Mouse (Mus musculus) layer of hippocampus, adult 9-11 months (tissue): ENCODE results near the gene Hist1h2bj.

Experiments used
- DNase-seq: peaks from one replicate; pipeline ENCODE4 v3.0.0; 2022

The Hist1h2bj gene

GRCm38 (mm10) chr13:22042568-22043502 lies at the start of gene Hist1h2bj, which contains the start of gene Hist1h2ag:
Gene Hist1h2bj (plus strand): TSS chr13:22043214.
Gene Hist1h2ag (minus strand): TSS chr13:22042944.
- peak; percentile 96 for DNase-seq

GRCm38 (mm10) chr13:21993957-21994738 lies 48.9 kb upstream of the Hist1h2bj start:
- DNase-seq, result no peak

- DNase-seq, result no peak
Measured at GRCm38 (mm10) chr13:21994896-21995295, 48.1 kb upstream of the Hist1h2bj start.

GRCm38 (mm10) chr13:21995331-21995914 lies 47.6 kb upstream of the Hist1h2bj start:
- no peak for DNase-seq

DNA sequence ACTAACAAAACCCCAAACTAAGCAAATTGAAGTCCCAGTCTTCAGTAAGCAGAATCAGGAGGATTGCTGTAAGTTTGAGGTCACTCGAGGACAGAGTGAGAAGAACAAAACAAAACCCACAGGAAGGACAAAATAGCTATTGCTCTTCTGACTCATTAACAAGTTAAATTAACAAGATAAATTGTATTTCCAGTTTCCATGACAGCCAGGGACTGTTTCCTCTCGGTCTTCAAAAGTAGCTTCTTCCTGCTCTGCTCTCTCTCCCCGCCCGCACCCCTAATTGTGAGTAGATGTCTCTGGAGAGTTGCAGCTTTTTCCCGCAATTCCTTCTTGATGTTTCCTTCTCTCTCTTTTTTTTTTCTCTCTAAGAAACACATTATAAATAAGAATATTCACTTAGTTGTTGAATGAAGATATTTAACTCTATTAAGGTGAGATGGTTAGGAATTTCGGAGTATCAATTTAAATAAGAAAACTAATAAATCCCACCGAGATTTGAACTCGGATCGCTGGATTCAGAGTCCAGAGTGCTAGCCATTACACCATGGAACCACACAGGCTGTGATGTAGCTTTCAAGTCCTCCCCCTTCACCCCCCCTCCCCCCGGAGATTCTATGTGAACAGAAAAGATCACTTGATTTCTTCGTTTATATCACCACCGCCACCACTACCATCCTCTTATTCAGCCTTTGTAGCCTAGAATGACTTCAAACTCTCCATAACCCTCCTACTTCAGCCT lies 46.7 kb upstream of the Hist1h2bj start:
- no peak for DNase-seq

- DNase-seq, result no peak
Measured at GRCm38 (mm10) chr13:21996840-21997185, 46.2 kb upstream of the Hist1h2bj start.

- no peak for DNase-seq
Measured at GRCm38 (mm10) chr13:21997201-21997820, 45.7 kb upstream of the Hist1h2bj start.

GRCm38 (mm10) chr13:21997821-21998220 lies 45.2 kb upstream of the Hist1h2bj start:
- DNase-seq, result no peak

DNA sequence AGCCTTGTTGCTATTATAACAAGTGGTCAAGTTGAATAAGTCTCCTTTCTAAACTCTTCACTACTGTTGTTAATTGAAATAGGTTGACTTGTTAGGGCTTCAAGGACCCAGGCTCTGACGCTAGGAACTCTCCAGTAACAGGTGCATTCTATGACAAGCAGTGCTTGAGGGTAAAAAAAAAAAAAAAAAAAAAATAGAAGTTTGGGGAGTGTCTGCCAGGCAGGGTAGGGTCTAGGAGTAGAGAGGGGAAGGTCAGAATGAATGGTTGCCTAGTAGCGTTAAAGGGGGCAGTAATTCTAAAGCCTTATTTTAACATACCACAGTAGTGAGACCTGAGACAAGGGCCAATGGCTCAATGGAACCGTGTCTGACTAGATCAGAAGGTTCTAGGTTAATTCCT lies 44.6 kb upstream of the Hist1h2bj start:
- DNase-seq, result no peak

- no peak for DNase-seq
Measured at GRCm38 (mm10) chr13:21999147-21999546, 43.9 kb upstream of the Hist1h2bj start.

GRCm38 (mm10) chr13:22001346-22001745 lies 41.7 kb upstream of the Hist1h2bj start:
- no peak for DNase-seq

DNA sequence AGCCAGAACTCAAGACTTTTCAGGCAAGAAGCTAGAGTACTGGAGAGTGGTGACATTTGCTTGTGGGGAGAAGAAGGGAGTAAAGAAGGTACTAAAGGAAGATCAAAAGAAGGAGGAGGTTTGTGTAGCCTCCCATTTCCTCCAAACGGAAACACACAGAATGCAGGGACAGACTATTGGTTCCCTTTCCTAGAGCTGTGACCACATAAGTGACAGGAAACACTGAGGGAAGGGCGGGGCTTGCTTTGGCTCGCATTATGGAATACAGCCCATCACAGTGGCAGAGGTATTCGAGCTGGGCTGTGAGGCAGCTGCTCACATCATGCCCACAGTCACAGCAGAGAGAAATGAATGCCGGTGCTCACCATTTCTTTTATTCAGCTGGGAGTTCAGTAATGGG lies 41.2 kb upstream of the Hist1h2bj start:
- no peak for DNase-seq

DNA sequence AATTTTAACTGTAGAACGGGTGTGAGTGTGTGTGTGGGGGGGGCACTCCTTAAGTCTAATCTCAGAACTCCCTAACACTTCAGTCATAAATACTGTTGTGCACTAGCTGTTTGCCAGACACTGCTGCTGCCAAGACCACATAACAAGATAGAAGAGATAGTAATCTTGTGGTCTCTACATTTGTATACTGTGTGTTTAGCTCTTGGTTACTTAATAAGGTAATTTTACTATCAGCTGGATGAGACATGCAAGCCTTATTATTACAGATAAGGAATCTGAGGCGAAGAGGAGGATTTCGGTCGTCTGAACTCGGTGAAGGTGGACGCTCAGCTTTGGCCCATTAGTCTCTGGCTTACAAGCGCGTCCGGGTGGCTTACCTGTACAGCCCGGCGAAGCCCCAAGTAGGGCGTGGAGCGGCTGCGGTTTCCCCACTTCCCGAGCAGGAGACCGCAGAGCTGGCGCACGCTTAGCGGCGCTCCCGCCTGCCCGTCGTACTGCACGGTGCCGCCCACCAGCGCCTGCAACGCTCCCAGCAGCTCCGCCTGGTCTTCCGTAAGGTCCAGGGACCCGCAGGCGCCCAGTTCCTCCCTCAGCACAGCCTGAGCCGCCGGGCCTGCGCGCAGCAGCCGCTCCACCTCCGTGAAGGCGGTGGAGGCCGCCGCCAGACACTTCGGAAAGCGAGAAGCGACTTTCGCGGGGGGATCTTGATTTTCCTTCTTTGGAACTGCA lies 37.2 kb upstream of the Hist1h2bj start:
- DNase-seq, result no peak

GRCm38 (mm10) chr13:22006334-22007120 lies 36.5 kb upstream of the Hist1h2bj start:
- no peak for DNase-seq

GRCm38 (mm10) chr13:22007121-22007510 lies 35.9 kb upstream of the Hist1h2bj start:
- DNase-seq, result no peak

DNA sequence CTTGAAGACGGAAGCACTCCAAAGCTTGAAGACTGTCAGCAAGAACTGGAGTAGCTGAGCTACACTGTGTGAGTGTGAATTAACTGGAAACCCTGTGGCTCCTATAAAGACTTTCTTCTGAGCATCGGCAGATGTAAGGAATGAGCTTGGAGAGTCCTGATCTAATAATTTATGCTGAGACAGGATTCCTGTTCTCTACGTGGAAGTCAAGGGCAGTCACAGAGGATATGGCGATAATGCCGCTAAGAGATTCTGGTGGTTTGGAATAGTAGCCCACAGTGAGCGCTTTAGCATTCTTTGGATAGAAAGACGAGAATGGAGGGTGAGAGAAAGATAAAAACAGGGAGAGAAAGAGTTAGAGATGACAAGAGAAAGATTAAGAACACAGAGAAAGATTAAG lies 35.1 kb upstream of the Hist1h2bj start:
- DNase-seq, result no peak

GRCm38 (mm10) chr13:22008707-22009106 lies 34.3 kb upstream of the Hist1h2bj start:
- no peak for DNase-seq

GRCm38 (mm10) chr13:22009642-22010041 lies 33.4 kb upstream of the Hist1h2bj start, which contains the start of gene Prss16:
Gene Prss16 (minus strand): TSS chr13:22009742.
- no peak for DNase-seq

DNA sequence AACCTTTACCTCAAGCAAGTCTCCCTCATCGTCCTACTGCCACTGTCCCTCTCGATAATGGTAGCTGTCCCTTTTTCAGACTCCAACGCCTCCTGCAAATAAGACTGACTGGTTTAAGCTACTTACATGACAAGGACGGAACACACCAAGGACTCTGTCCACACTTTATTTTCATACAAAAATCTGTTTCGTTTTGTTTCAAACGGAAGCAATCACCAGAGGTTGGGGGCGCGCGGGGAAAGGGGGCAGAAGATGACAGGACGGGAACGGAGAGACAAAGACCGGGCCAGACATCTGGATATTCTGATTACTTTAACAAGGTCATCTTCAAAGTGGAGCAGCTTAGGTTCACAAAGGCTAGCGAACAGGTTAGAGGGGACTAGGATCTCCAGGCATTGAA lies 29.3 kb upstream of the Hist1h2bj start:
- no peak for DNase-seq

DNA sequence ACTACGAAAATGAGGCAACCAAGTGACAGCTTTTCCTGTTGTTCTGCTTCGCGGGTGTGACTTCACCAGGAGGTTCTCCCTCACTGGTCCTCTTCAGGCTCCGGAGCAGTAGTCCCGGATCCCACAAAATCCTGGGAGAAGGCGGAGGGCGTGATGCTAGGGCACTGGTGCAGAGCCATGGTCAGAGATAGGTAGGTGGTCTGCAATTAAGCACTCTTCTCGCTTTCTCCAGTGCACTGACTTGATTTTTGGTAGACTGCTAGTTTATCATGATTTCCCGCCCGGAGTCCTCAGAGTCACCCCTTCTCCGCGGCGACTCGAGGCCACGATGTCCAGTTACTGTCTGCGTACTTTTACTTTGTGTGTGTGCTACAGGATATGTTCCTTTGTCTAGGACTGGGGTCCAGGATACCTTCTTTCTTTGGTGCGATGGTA lies 28.6 kb upstream of the Hist1h2bj start:
- DNase-seq, result no peak
